17 mouse cellular contexts compared by ENCODE assay signal in genomic region chr2:156886084-156886631, GRCm38 (mm10). TPM values are rescaled to one million over a fixed set of nuclear protein-coding genes. Genes with fewer than 3 reads are reported as not detected.
DNase-seq lines count a peak whose midpoint lies in the region; ATAC-seq and TF ChIP-seq lines count a peak whose summit lies in the region.
"Had no signal": no experiment of that assay in that cellular context is flagged by ENCODE, and none has a peak within 500 bp of the region (broad histone marks: within the 10 kb centered on the region; RNA-seq: fewer than 3 reads in every experiment).

No protein-coding gene starts in this region.

- no peak overlapping the region for H3K27ac ChIP-seq in liver, embryonic 11.5 days (ENCODE audit: low read depth, low read length)
- no peak overlapping the region for H3K27ac ChIP-seq in stomach, postnatal 0 days (replicated peaks)
- H3K27ac ChIP-seq: liver, embryonic 14.5 days had no signal

- TF ChIP-seq EP300 in stomach, postnatal 0 days (optimal IDR thresholded peaks at IDR 0.05): no peak

- no peaks in the 10 kb centered on the region for H3K36me3 ChIP-seq in liver, embryonic 11.5 days (ENCODE audit: control insufficient read depth, insufficient read depth, low read length)
- H3K36me3 ChIP-seq in stomach, postnatal 0 days (ENCODE audit: control insufficient read depth, insufficient read depth, low read length): no peaks in the 10 kb centered on the region

- H3K27me3 ChIP-seq in liver, embryonic 11.5 days (replicated peaks; ENCODE audit: control insufficient read depth, insufficient read depth, low read length): no peaks in the 10 kb centered on the region
- H3K27me3 ChIP-seq in stomach, postnatal 0 days (ENCODE audit: control insufficient read depth, insufficient read depth, low read length): no peaks in the 10 kb centered on the region

- no peak for TF ChIP-seq CTCF in stomach, postnatal 0 days (IDR thresholded peaks at IDR 0.05; ENCODE audit: low read depth)

- H3K4me3 ChIP-seq in liver, embryonic 11.5 days (ENCODE audit: low read depth, low read length): peak overlapping the region; percentile 26
- H3K4me3 ChIP-seq in stomach, postnatal 0 days (ENCODE audit: low read depth, low read length): no peak overlapping the region

- no peak overlapping the region for H3K9ac ChIP-seq in liver, embryonic 11.5 days (ENCODE audit: low read depth, low read length)
- H3K9ac ChIP-seq in stomach, postnatal 0 days (ENCODE audit: low read length): no peak overlapping the region
- H3K9ac ChIP-seq: liver, embryonic 14.5 days had no signal

- no peak for DNase-seq in liver, embryonic 11.5 days (ENCODE audit: low spot score)
- DNase-seq in liver: no peak
- peak; percentile 27 for DNase-seq in T-cell, adult 2 months (ENCODE audit: low spot score)
- DNase-seq in thymus, postnatal 25 days: peak; percentile 58
- DNase-seq in retina, embryonic 14.5 days (ENCODE audit: low spot score): no peak
- no peak for DNase-seq in stomach, postnatal 0 days (ENCODE audit: low spot score)
- DNase-seq in kidney, postnatal 14 days: no peak
- DNase-seq: adrenal gland, postnatal 14 days; cerebellum, adult 2 months; gastrocnemius, postnatal 14 days; heart, postnatal 36 days; kidney, adult 8-10 months; kidney, postnatal 4 days; right cerebral cortex, postnatal 4 days had no signal

- peaks cover 34% of the 10 kb centered on the region for H3K4me1 ChIP-seq in liver, embryonic 11.5 days (replicated peaks; ENCODE audit: control insufficient read depth, insufficient read depth, low read length)
- no peaks in the 10 kb centered on the region for H3K4me1 ChIP-seq in stomach, postnatal 0 days (replicated peaks; ENCODE audit: control insufficient read depth, insufficient read depth)

- no peak for ATAC-seq in liver, embryonic 11.5 days (replicated peaks; ENCODE audit: low FRiP score)
- ATAC-seq in megakaryocyte, adult 5-6 weeks (ENCODE audit: poor library complexity, severe bottlenecking): peak; percentile 68
- no peak for ATAC-seq in stomach, postnatal 0 days (ENCODE audit: low FRiP score, low TSS enrichment)
- ATAC-seq: lung, postnatal 0 days had no signal

- WGBS in liver, embryonic 11.5 days: 60% methylated on average over 10 of the region's 10 CpGs
- 77% methylated on average over 10 of the region's 10 CpGs for WGBS in stomach, postnatal 0 days

- peak overlapping the region; percentile 33 for H3K4me2 ChIP-seq in liver, embryonic 11.5 days
- H3K4me2 ChIP-seq in stomach, postnatal 0 days (replicated peaks; ENCODE audit: low read depth): no peak overlapping the region

- no peaks in the 10 kb centered on the region for H3K9me3 ChIP-seq in liver, embryonic 11.5 days (ENCODE audit: control insufficient read depth, low read length)
- H3K9me3 ChIP-seq in stomach, postnatal 0 days (ENCODE audit: control insufficient read depth, low read length): no peaks in the 10 kb centered on the region

RNA-seq across cellular contexts. Expression of gene Sla2, which starts 0.8 kb away (rescaled TPM):
- polyA plus RNA-seq in liver, embryonic 11.5 days (2014; fragmentation: Nextera tagmentation; extraction: Ambion mirVana): 11.6 and 11.9 TPM in 2 replicates
- total RNA-seq in megakaryocyte, adult 5-6 weeks (2015): 0.83 and 2.2 TPM in 2 replicates
- total RNA-seq in megakaryocyte, adult 5-6 weeks (2017): 1.3 and 1.8 TPM in 2 replicates
- polyA plus RNA-seq in stomach, postnatal 0 days (2015; fragmentation: Nextera tagmentation; extraction: Ambion mirVana): 0.10 and 0.17 TPM in 2 replicates
- total RNA-seq: gastrocnemius, postnatal 14 days; heart, postnatal 36 days had no signal

RNA-seq across cellular contexts. Expression of gene Rab5if, which starts 23.2 kb away (rescaled TPM):
- polyA plus RNA-seq in liver, embryonic 11.5 days (2014; fragmentation: Nextera tagmentation; extraction: Ambion mirVana): 247 and 278 TPM in 2 replicates
- 356 and 374 TPM in 2 replicates for total RNA-seq in megakaryocyte, adult 5-6 weeks (2015)
- total RNA-seq in megakaryocyte, adult 5-6 weeks (2017): 194 and 199 TPM in 2 replicates
- polyA plus RNA-seq in stomach, postnatal 0 days (2015; fragmentation: Nextera tagmentation; extraction: Ambion mirVana): 221 and 227 TPM in 2 replicates

RNA-seq across cellular contexts. Expression of gene 4930518I15Rik, which starts 28.4 kb away (rescaled TPM):
- 3.6 and 5.1 TPM in 2 replicates for polyA plus RNA-seq in liver, embryonic 11.5 days (2014; fragmentation: Nextera tagmentation; extraction: Ambion mirVana)
- total RNA-seq in megakaryocyte, adult 5-6 weeks (2015): 1.4 and 2.4 TPM in 2 replicates
- total RNA-seq in megakaryocyte, adult 5-6 weeks (2017): 1.5 and 1.9 TPM in 2 replicates
- polyA plus RNA-seq in stomach, postnatal 0 days (2015; fragmentation: Nextera tagmentation; extraction: Ambion mirVana): 2.4 and 2.7 TPM in 2 replicates

RNA-seq across cellular contexts. Expression of gene Tgif2, which starts 46.4 kb away (rescaled TPM):
- 33.3 and 40.0 TPM in 2 replicates for polyA plus RNA-seq in liver, embryonic 11.5 days (2014; fragmentation: Nextera tagmentation; extraction: Ambion mirVana)
- 0.36 and 0.38 TPM in 2 replicates for total RNA-seq in megakaryocyte, adult 5-6 weeks (2015)
- 0.73 TPM in 1 of 2 replicates, not detected in the other for total RNA-seq in megakaryocyte, adult 5-6 weeks (2017)
- polyA plus RNA-seq in stomach, postnatal 0 days (2015; fragmentation: Nextera tagmentation; extraction: Ambion mirVana): 11.9 and 13.3 TPM in 2 replicates

Comparison
In these comparisons a context has a peak if more than half of its experiments do, and no peak if none do; other contexts are left out.
1. DNase-seq: peak in T-cell, adult 2 months (single experiment) and thymus, postnatal 25 days (single experiment); none in liver, embryonic 11.5 days (single experiment), liver (single experiment), retina, embryonic 14.5 days (single experiment), stomach, postnatal 0 days (single experiment) and kidney, postnatal 14 days (single experiment).
2. RNA of gene Sla2, which starts 0.8 kb away (polyA plus RNA-seq): 11.6 to 11.9 TPM in liver, embryonic 11.5 days; 0.10 to 0.17 TPM in stomach, postnatal 0 days; every median in the first group is over 10 times any median in the second.